Mouse (Mus musculus) cerebellum, adult 2 months (tissue): Measurements from ENCODE around the gene Cdh12. TPM values are rescaled to one million over a fixed set of nuclear protein-coding genes. Genes with fewer than 3 reads are reported as not detected.
"Not testable (repeated sequence)": the region's sequence is repeated elsewhere in the genome, so short reads cannot be mapped to it uniquely, and the experiment has no call there.

Experiments used
- DNase-seq, 2 experiments: peaks; one replicate each; pipeline ENCODE4 v3.0.0; 2021
- H3K27ac ChIP-seq: fragments of 200-500 bp; 2 replicates; pipeline ENCODE4 v1.5.1; 2012; ENCODE audit warnings: low read length, control low read depth, inconsistent platforms; ENCODE audit not compliant: insufficient read depth
- H3K27me3 ChIP-seq: fragments of 200-500 bp; 2 replicates; pipeline ENCODE4 v1.6.1; 2012; ENCODE audit warnings: inconsistent platforms, mild to moderate bottlenecking, low read length, moderate library complexity; ENCODE audit not compliant: control insufficient read depth, insufficient read depth
- H3K4me1 ChIP-seq: fragments of 200-500 bp; 2 replicates; pipeline ENCODE4 v1.6.1; 2011; ENCODE audit warnings: low read length; ENCODE audit not compliant: control insufficient read depth, insufficient read depth
- H3K4me3 ChIP-seq: fragments of 200-500 bp; replicated peaks from 2 replicates; pipeline ENCODE3; 2011; ENCODE audit warnings: mild to moderate bottlenecking, low read depth, low read length, control low read depth; ENCODE audit not compliant: insufficient read depth
- CTCF ChIP-seq: fragments of 200-500 bp; IDR thresholded peaks from 2 replicates; pipeline ENCODE4 v1.5.1; 2011; ENCODE audit warnings: low read depth, mild to moderate bottlenecking, control low read depth, low read length, moderate library complexity, borderline replicate concordance; ENCODE audit not compliant: insufficient read depth
- POLR2A ChIP-seq: fragments of 200-500 bp; IDR thresholded peaks from 2 replicates; pipeline ENCODE4 v1.6.1; 2011; ENCODE audit warnings: low read length, control low read depth, borderline replicate concordance; ENCODE audit not compliant: insufficient read depth
- WGBS: fragments of 180-500 bp; shearing (Covaris S2); methylation state at CpG from one replicate; pipeline ENCODE4 v1.1.7; 2018; 5-methylcytosine and 5-hydroxymethylcytosine counted together
- polyA plus RNA-seq: library from polyadenylated mRNA; depleted of rRNA; stranded (reverse); fragments of >200 nt; gene quantifications from 2 replicates; pipeline ENCODE4 v1.2.3, GENCODE M21; 2012

The Cdh12 gene
- polyA plus RNA-seq, 1 experiment: 2.2 TPM

DNA sequence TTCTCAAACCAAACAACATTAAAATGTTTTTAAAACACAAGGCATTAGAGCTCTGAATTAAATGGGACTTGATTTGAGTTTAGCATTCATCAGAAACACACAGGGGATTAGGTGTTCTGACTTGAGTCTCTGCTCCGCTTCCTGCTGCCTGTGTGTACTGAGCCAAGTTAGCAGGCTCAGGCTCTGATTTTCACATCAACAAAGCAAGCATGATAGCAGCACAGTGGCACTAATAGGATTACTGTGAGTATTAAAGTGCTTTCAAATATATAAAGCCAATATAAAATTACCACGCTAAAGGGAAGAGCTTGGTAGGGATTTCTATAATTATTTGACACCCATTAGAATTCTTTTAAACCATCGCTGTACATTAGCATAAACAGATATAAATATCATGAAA is 895.7 kb downstream of the Cdh12 start:
- Histone ChIP-seq H3K4me3 (no peak overlapping the region), H3K27me3 (no peaks in the 10 kb centered on the region), H3K27ac (no peak overlapping the region), H3K4me1 (no peaks in the 10 kb centered on the region)
- no peak for TF ChIP-seq CTCF
- no peak for TF ChIP-seq POLR2A
- WGBS: 39% methylated on average over 3 of the region's 3 CpGs
- no peak for DNase-seq

DNA sequence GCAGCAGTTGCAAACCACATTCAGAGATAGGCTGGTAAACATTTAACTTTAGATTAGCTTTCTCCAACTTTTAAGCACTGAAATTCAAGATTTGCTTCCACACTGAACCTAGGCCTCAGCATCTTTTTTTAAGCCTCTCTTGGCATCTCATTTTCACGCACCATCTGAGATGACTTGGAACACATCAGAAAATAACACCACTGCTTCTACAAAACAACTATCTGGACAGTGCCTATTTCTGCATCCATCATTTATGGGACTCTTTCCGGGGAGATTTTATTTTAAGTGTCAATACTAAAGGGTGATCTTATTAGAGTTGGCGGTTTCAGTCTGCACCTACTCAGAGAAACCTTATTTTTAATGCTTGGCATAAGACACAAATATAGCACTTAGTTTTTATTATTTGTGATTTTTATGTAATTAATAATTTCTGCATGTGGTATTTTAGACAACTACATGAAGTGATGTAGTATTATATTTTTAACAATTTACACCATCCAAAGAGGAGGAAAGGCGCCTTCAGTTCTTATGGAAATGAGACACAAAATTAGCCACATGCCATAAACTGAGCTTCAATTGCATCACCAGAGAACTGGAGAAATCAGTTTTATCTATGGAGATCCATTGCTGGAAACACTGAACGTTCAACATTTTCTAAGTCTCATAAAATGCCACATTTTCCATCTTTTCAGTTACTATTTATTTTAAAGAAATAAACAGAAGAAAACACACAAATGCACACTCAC is 906.5 kb downstream of the Cdh12 start:
- H3K4me1 ChIP-seq: no peaks in the 10 kb centered on the region
- TF ChIP-seq CTCF (no peak), POLR2A (no peak)
- 85% methylated on average over 5 of the region's 5 CpGs for WGBS
- no peaks in the 10 kb centered on the region for H3K27me3 ChIP-seq
- H3K4me3 ChIP-seq: no peak overlapping the region
- no peak for DNase-seq
- no peak overlapping the region for H3K27ac ChIP-seq

DNA sequence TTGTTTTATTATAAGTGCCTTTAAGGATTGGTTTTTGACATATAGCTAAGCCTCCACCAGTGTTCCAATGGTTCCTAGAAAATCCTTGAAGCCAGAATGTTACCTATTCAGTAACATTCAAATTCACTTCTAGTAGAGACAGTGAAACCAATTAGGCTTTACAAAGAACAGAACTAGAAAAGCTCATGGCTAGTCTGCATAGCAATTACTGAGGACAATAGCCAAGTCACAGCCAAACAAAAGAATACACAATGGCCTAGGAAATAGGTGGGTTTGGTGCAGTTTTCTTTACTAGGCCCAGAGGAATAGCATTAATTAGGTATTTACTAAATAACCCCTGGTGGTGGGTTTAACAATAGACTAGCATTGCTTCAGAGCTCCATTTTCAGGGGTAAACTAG is 917.3 kb downstream of the Cdh12 start:
- no peaks in the 10 kb centered on the region for H3K27me3 ChIP-seq
- no peak for DNase-seq
- no peak overlapping the region for H3K4me3 ChIP-seq
- TF ChIP-seq CTCF: no peak
- TF ChIP-seq POLR2A: no peak
- no peak overlapping the region for H3K27ac ChIP-seq
- no peaks in the 10 kb centered on the region for H3K4me1 ChIP-seq

DNA sequence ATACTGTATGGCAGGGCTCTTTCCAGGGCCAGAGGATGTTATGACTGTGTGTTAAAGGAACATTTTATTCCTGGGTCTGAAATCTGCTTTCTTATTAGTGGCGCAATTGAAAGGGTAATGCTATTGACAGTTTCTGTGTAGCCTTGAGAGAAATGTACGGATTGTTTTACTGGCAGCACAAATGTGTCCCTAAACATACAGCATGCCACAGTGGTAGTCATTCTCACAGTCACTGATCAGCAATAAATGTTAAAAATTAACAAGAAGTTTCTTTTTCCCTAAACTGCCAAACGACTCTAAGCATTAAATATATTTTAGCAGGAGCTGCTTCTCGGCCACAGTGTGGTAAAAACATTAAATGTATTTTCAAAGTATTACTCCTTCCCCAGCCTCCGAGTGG is 926.4 kb downstream of the Cdh12 start:
- no peak for DNase-seq
- no peaks in the 10 kb centered on the region for H3K27me3 ChIP-seq
- TF ChIP-seq CTCF (no peak), POLR2A (no peak)
- H3K4me1 ChIP-seq: no peaks in the 10 kb centered on the region
- no peak overlapping the region for H3K4me3 ChIP-seq
- H3K27ac ChIP-seq: no peak overlapping the region
- WGBS: 91% methylated on average over 5 of the region's 5 CpGs

DNA sequence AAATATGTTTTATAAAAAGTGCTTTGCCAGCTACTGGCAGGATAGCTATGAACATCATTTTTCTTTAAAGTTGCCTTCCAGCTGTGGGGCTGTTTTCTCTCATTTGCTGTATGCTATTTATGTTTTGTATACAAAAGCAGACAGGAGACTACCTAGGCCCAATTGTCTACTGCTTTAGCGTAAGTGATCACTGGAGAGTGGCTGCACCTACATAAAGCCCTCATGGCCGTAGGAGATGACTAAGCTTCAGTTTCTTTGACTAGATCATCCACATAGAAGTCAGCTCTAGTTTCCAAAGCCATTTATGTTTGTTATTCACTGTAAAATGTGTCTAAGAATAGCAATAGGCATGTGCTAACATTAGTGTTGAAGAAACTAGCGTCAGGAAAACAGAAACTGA is 926.8 kb downstream of the Cdh12 start:
- no peak for DNase-seq
- H3K4me1 ChIP-seq: no peaks in the 10 kb centered on the region
- TF ChIP-seq POLR2A (no peak), CTCF (no peak)
- WGBS: 89% methylated on average over 3 of the region's 3 CpGs
- no peak overlapping the region for H3K27ac ChIP-seq
- no peaks in the 10 kb centered on the region for H3K27me3 ChIP-seq
- no peak overlapping the region for H3K4me3 ChIP-seq

DNA sequence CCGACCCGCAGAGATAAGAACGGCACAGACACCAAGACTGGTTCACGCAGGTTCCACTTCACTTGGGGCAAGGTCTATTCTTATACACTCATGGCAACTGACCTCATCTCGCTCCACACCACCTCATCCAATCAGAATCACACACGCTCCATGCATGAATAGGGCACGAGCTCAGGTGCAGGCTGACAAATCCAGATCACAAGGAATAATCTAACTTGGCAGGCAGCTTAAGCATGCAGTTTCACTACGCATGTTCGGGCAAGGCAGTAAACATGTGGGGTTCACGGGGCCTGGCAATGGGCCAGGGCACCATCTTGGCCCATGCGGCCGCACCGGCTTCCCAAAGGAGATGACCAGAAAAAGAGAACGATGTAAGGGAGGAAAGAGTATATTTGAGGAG is 942.4 kb downstream of the Cdh12 start:
- H3K27ac ChIP-seq, H3K4me1 ChIP-seq, H3K27me3 ChIP-seq, H3K4me3 ChIP-seq: not testable (repeated sequence)
- 38% methylated on average over 14 of the region's 14 CpGs for WGBS
- peak; percentile 17 to 29 for DNase-seq

DNA sequence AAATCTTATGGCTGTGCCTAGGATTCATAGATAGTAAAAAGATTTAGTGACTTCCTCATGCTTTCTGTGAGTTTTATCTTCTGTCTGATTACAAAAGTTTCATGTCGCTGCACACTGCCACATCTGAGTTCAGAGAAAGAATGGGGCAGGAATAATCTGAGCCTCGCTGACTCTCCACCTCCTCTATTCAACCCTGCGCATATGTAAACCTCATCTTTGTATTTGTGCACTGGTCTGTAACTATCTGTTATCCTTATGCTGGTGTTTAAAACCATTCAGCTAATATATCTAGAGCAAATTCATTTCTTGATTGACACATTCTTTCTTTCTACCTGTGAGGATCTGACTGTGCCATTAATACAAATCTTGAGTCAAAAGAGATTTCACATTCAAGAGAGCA is 944.0 kb downstream of the Cdh12 start:
- Histone ChIP-seq H3K4me1 (no peaks in the 10 kb centered on the region), H3K27ac (no peak overlapping the region), H3K4me3 (no peak overlapping the region), H3K27me3 (no peaks in the 10 kb centered on the region)
- TF ChIP-seq POLR2A (no peak), CTCF (no peak)
- DNase-seq: no peak
- 56% methylated on average over 3 of the region's 3 CpGs for WGBS

DNA sequence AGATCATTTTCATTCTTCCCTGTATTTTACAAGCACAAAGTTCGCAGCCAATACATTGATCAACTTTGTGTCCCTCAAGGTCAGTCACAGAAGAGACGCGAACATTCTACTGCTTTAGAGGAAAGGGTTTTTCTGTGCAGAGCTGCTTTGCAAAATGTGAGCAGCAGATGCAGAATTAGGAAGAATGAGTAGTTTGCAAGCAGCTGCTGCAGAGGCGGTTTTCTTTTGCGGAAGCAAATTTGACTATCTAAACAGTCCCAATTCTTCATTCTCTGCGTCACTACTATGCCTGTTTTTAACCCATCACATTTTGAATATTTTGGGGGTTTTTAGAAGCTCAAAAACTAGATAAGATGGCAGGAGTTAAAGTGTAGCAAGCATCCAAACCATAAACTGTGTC is 956.1 kb downstream of the Cdh12 start:
- Histone ChIP-seq H3K4me1 (no peaks in the 10 kb centered on the region), H3K27ac (no peak overlapping the region), H3K4me3 (no peak overlapping the region), H3K27me3 (no peaks in the 10 kb centered on the region)
- WGBS: 83% methylated on average over 6 of the region's 6 CpGs
- no peak for DNase-seq
- TF ChIP-seq CTCF: no peak
- TF ChIP-seq POLR2A: no peak
